Mouse (Mus musculus): ENCODE data around the gene Carnmt1.

The Carnmt1 gene

DNA sequence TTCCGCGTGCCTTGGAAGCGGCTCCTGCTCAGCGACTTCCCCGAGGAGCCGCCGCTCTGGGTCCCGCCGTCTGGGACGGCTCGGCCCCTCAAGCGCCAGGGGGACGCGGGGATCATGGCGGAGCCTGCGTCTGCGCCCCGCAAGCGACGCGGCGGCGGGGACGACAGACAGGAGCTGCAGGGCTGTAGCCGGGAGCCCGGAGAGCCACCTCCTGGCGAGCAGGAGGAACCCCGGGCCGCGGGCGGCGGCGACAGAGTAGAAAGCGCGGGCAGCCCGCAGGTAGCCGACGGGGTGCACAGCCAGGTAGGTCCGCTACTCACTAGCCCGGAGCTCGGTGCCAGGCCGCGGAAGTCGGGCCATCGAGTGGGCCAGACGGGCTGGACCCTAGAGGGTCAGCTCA is 42.8 kb downstream of the Carnmt1 start:
- peak; percentile 32 for DNase-seq (ENCODE audit: low spot score)

- peak; percentile 58 for DNase-seq (ENCODE audit: low spot score)
Measured at GRCm38 (mm10) chr19:18716374-18716773, 45.8 kb downstream of the Carnmt1 start.

DNA sequence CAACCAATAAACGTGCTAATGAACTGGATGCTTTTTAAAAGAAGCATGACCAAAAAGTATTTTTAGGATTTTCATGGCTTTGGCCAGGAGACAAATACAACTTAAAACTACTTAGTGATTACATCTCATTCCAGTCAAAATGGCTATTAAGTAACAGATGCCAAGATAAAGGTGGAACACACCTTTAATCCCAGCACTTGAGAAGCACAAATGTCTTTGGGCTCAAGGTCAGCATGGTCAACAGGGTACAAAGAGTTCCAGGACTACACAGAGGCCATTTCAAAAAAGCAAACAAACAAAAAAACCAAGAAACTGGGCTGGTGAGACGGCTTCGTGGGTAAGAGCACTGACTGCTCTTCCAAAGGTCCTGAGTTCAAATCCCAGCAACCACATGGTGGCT is 49.8 kb downstream of the Carnmt1 start:
- no peak for DNase-seq (ENCODE audit: low spot score)

- no peak for DNase-seq (ENCODE audit: low spot score)
Measured at GRCm38 (mm10) chr19:18725186-18725585, 54.6 kb downstream of the Carnmt1 start.

DNA sequence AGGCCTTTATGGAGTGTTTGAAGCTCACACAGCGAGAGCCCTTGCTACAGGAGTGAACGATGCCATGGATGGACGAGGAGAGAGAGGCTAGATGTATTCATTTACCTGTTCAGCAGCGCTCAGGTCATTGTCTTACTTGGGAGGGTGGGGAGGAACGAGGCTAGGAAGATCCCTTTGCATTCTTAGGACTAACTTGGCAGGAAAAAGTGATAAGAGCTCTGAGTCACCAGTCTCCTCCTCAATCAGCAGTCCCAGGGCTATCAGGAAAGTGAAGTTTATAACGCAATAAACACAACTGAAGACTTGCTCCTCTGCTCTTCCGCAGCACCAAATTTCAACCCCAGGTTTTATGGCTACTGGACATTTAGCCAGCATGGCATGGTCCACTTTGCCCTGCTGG is 59.7 kb downstream of the Carnmt1 start:
- no peak for DNase-seq (ENCODE audit: low spot score)

- DNase-seq (ENCODE audit: low spot score) = no peak
Measured at GRCm38 (mm10) chr19:18731077-18731476, 60.5 kb downstream of the Carnmt1 start.

- DNase-seq (ENCODE audit: low spot score) = no peak
Measured at GRCm38 (mm10) chr19:18735901-18736300, 65.3 kb downstream of the Carnmt1 start.

GRCm38 (mm10) chr19:18739146-18739545 is 68.6 kb downstream of the Carnmt1 start:
- DNase-seq (ENCODE audit: low spot score) = no peak

DNA sequence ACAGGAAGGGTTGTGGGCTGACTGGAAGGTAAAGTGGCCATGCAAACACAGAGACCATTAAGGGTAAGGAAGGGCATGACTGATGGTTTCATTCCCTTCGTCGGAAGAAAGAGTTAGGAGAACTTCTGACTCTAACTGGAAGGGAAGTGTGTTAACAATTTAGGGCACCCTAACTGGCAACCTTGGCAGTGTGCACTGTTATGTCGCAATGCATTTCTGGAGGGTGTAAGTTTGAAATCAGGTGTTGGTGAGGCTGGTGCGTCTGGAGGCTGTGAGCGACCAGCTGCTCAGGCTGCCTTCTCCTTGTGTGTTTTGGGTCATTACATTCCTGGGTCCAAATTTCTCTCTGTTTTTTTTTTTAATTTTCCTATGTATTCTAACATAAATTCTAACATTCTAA is 73.4 kb downstream of the Carnmt1 start:
- DNase-seq (ENCODE audit: low spot score) = no peak

DNA sequence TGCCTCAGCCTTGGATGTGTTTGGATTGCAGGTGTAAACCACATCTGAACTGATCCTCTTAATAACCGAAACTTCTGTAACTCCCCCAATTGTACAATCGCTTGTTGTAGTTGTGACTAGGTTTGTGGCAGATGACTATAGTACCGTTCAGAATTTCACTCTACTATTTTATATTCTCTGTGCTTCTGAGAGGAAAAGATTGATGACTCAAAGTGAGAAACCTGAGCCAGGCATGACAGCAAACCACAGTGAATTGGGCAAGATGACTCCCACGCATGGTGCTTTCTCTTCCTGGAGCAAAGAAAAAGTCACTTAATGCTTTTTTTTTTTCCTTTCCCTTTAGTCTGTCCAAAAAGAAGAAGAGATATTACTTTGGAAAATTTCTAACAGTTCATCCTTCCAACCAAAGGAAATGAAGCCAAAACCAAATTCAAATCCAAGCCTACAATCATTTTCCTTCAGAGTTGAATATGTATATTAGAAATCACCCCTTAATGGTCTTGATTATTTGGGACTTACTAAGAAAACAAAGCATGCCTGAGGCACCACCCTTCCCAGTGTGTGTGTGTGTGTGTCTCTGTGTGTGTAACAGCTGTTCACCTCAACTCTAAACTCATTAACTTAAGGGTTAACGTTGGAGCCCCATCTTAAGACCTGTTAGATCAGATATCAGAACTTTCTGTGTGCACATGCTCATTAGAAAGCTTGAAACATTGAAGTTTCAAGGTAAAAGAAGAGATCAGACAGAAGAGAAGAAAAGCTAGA is 76.2 kb downstream of the Carnmt1 start:
- no peak for DNase-seq (ENCODE audit: low spot score)

DNA sequence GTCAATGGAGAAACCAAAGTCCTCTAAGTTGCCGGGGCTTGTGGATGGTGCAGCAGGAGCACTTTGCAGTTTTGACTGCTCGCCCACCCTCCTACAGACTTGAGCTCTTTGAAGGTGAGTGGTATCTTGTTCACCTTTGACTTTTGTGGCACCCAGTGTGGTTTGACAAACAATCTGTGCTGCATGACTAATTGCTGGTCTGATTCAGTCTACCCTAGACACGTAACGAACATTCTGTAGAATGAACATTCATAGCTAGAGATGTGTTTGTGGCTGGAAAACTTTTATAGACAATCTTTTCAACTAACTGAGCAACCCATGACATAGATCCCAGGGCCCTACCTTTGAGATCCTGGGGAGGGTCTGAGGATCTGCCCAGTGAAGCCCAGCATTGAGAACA is 76.8 kb downstream of the Carnmt1 start:
- DNase-seq (ENCODE audit: low spot score) = no peak

- peak; percentile 4 for DNase-seq (ENCODE audit: low spot score)
Measured at GRCm38 (mm10) chr19:18749598-18750339, 79.2 kb downstream of the Carnmt1 start, which contains the start of gene Trpm6. Trpm6 (plus strand) TSS chr19:18749983.

Data from ovary, postnatal 14 days (tissue).